Mouse (Mus musculus): Measurements from ENCODE around the gene Bicc1. TPM values are rescaled to one million over a fixed set of nuclear protein-coding genes. Genes with fewer than 3 reads are reported as not detected.
A peak's percentile ranks its signal among the peaks of the same experiment; 100 is the strongest.

The Bicc1 gene
- polyA plus RNA-seq, 1 experiment from 2014 or later, result 65.7 TPM

GRCm38 (mm10) chr10:71062151-71062550, 97.3 kb downstream of the Bicc1 start:
- DNase-seq (ENCODE audit: low spot score) (peak; percentile 79), ATAC-seq (replicated peaks; ENCODE audit: low FRiP score, low read depth) (0 out of 2 replicates have a peak, but pooled peaks have one; percentile 16)
- H3K4me3 ChIP-seq (replicated peaks; ENCODE audit: low read depth, low read length), result no peak overlapping the region
- H3K4me2 ChIP-seq (ENCODE audit: low read length), result no peak overlapping the region
- H3K4me1 ChIP-seq (replicated peaks; ENCODE audit: insufficient read depth, low read length), result peaks cover 16% of the 10 kb centered on the region; the same call in 1 of the 2 replicates
- H3K9me3 ChIP-seq (replicated peaks; ENCODE audit: low read length), result no peaks in the 10 kb centered on the region
- 44% methylated on average over 6 of the region's 6 CpGs for WGBS
- no peaks in the 10 kb centered on the region for H3K36me3 ChIP-seq (ENCODE audit: insufficient read depth, low read length)
- no peaks in the 10 kb centered on the region for H3K27me3 ChIP-seq (ENCODE audit: insufficient read depth, low read length)
- no peak overlapping the region; the same call in 1 of the 2 replicates for H3K27ac ChIP-seq
- no peak for TF ChIP-seq CTCF (IDR thresholded peaks at IDR 0.05; ENCODE audit: low read depth)
- no peak overlapping the region for H3K9ac ChIP-seq (ENCODE audit: low read depth, low read length)

- no peaks in the 10 kb centered on the region for H3K9me3 ChIP-seq (replicated peaks; ENCODE audit: low read length)
- peaks cover 16% of the 10 kb centered on the region; the same call in 1 of the 2 replicates for H3K4me1 ChIP-seq (replicated peaks; ENCODE audit: insufficient read depth, low read length)
- no peak for ATAC-seq (replicated peaks; ENCODE audit: low FRiP score, low read depth)
- H3K9ac ChIP-seq (ENCODE audit: low read depth, low read length), result no peak overlapping the region
- no peak overlapping the region for H3K27ac ChIP-seq
- H3K4me2 ChIP-seq (ENCODE audit: low read length), result no peak overlapping the region
- WGBS, result 59% methylated on average over 2 of the region's 2 CpGs
- no peak for TF ChIP-seq CTCF (IDR thresholded peaks at IDR 0.05; ENCODE audit: low read depth)
- H3K4me3 ChIP-seq (replicated peaks; ENCODE audit: low read depth, low read length), result no peak overlapping the region
- H3K27me3 ChIP-seq (ENCODE audit: insufficient read depth, low read length), result no peaks in the 10 kb centered on the region
- DNase-seq (ENCODE audit: low spot score), result no peak
- no peaks in the 10 kb centered on the region for H3K36me3 ChIP-seq (ENCODE audit: insufficient read depth, low read length)
Observed at GRCm38 (mm10) chr10:71060269-71060668, 99.2 kb downstream of the Bicc1 start.

GRCm38 (mm10) chr10:71058616-71059247, 100.8 kb downstream of the Bicc1 start:
- ATAC-seq (replicated peaks; ENCODE audit: low FRiP score, low read depth) (0 out of 2 replicates have a peak, but pooled peaks have one; percentile 2), DNase-seq (ENCODE audit: low spot score) (no peak)
- Histone ChIP-seq H3K4me3 (replicated peaks; ENCODE audit: low read depth, low read length) (no peak overlapping the region), H3K36me3 (ENCODE audit: insufficient read depth, low read length) (no peaks in the 10 kb centered on the region), H3K4me2 (ENCODE audit: low read length) (no peak overlapping the region), H3K4me1 (replicated peaks; ENCODE audit: insufficient read depth, low read length) (peaks cover 16% of the 10 kb centered on the region; the same call in 1 of the 2 replicates), H3K27ac (peak overlapping the region; percentile 54), H3K9ac (ENCODE audit: low read depth, low read length) (0 out of 2 replicates have a peak overlapping the region, but pooled peaks have one; percentile 13), H3K27me3 (ENCODE audit: insufficient read depth, low read length) (no peaks in the 10 kb centered on the region), H3K9me3 (replicated peaks; ENCODE audit: low read length) (no peaks in the 10 kb centered on the region)
- TF ChIP-seq CTCF (IDR thresholded peaks at IDR 0.05; ENCODE audit: low read depth), result no peak
- 35% methylated on average over 14 of the region's 14 CpGs for WGBS

GRCm38 (mm10) chr10:71058070-71058469, 101.4 kb downstream of the Bicc1 start:
- H3K4me1 ChIP-seq (replicated peaks; ENCODE audit: insufficient read depth, low read length), result peaks cover 16% of the 10 kb centered on the region; the same call in 1 of the 2 replicates
- H3K9ac ChIP-seq (ENCODE audit: low read depth, low read length), result no peak overlapping the region
- 91% methylated on average over 5 of the region's 5 CpGs for WGBS
- no peaks in the 10 kb centered on the region for H3K36me3 ChIP-seq (ENCODE audit: insufficient read depth, low read length)
- H3K27me3 ChIP-seq (ENCODE audit: insufficient read depth, low read length), result no peaks in the 10 kb centered on the region
- H3K9me3 ChIP-seq (replicated peaks; ENCODE audit: low read length), result no peaks in the 10 kb centered on the region
- DNase-seq (ENCODE audit: low spot score) (no peak), ATAC-seq (replicated peaks; ENCODE audit: low FRiP score, low read depth) (no peak)
- H3K27ac ChIP-seq, result no peak overlapping the region
- H3K4me2 ChIP-seq (ENCODE audit: low read length), result no peak overlapping the region
- no peak overlapping the region for H3K4me3 ChIP-seq (replicated peaks; ENCODE audit: low read depth, low read length)
- no peak for TF ChIP-seq CTCF (IDR thresholded peaks at IDR 0.05; ENCODE audit: low read depth)

- no peak for DNase-seq (ENCODE audit: low spot score)
- TF ChIP-seq CTCF (IDR thresholded peaks at IDR 0.05; ENCODE audit: low read depth), result no peak
- no peak overlapping the region for H3K4me2 ChIP-seq (ENCODE audit: low read length)
- 0 out of 2 replicates have a peak overlapping the region, but pooled peaks have one; percentile 22 for H3K27ac ChIP-seq
- no peak overlapping the region for H3K9ac ChIP-seq (ENCODE audit: low read depth, low read length)
- H3K4me1 ChIP-seq (replicated peaks; ENCODE audit: insufficient read depth, low read length), result peaks cover 10% of the 10 kb centered on the region; the same call in 1 of the 2 replicates
- ATAC-seq (replicated peaks; ENCODE audit: low FRiP score, low read depth), result no peak
- no peaks in the 10 kb centered on the region for H3K27me3 ChIP-seq (ENCODE audit: insufficient read depth, low read length)
- no peaks in the 10 kb centered on the region for H3K36me3 ChIP-seq (ENCODE audit: insufficient read depth, low read length)
- no peaks in the 10 kb centered on the region for H3K9me3 ChIP-seq (replicated peaks; ENCODE audit: low read length)
- H3K4me3 ChIP-seq (replicated peaks; ENCODE audit: low read depth, low read length), result no peak overlapping the region
- 50% methylated on average over 9 of the region's 9 CpGs for WGBS
Observed at GRCm38 (mm10) chr10:71052748-71053147, 106.8 kb downstream of the Bicc1 start.

- no peaks in the 10 kb centered on the region for H3K36me3 ChIP-seq (ENCODE audit: insufficient read depth, low read length)
- ATAC-seq (replicated peaks; ENCODE audit: low FRiP score, low read depth), result no peak
- no peak overlapping the region for H3K9ac ChIP-seq (ENCODE audit: low read depth, low read length)
- H3K27me3 ChIP-seq (ENCODE audit: insufficient read depth, low read length), result no peaks in the 10 kb centered on the region
- no peak overlapping the region for H3K4me3 ChIP-seq (replicated peaks; ENCODE audit: low read depth, low read length)
- H3K4me2 ChIP-seq (ENCODE audit: low read length), result no peak overlapping the region
- 0 out of 2 replicates have a peak overlapping the region, but pooled peaks have one; percentile 22 for H3K27ac ChIP-seq
- no peak for DNase-seq (ENCODE audit: low spot score)
- H3K9me3 ChIP-seq (replicated peaks; ENCODE audit: low read length), result no peaks in the 10 kb centered on the region
- 65% methylated on average over 7 of the region's 7 CpGs for WGBS
- no peak for TF ChIP-seq CTCF (IDR thresholded peaks at IDR 0.05; ENCODE audit: low read depth)
- H3K4me1 ChIP-seq (replicated peaks; ENCODE audit: insufficient read depth, low read length), result 0 out of 2 replicates have a peak, but pooled peaks cover 5% of the 10 kb centered on the region
Observed at GRCm38 (mm10) chr10:71052208-71052607, 107.3 kb downstream of the Bicc1 start.

Data from kidney, postnatal 0 days (tissue).